Mouse (Mus musculus) cerebellum, adult 9-10 months (tissue): ENCODE results near the gene Tusc2.

ENCODE experiments used
- DNase-seq: peaks from one replicate; pipeline ENCODE4 v3.0.0; 2022

The Tusc2 gene

DNA sequence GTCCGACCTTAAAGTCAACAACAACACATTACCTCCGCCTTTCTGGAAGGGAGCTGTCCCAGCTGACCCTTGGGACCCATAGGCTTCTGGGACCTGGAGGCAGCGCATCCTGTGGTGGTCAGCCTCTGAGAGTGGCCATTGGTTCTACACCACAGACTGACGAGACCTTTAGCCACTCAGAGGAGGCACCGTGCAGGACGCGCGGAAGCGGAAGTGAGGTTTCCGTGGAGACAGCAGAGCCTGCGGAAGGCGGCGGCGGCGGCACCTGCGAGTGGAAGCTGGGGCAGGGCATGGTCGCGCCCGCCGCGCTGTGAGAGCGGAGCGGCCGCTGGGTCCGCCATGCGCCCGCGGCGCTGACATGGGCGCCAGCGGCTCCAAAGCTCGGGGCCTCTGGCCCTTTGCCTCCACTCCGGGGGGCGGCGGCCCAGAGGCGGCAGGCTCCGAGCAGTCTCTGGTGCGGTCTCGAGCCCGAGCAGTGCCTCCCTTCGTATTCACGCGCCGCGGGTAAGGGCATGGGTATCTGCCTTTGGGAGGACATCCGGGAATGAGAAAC is at the start of gene Tusc2:
Gene Tusc2 (plus strand): TSS at position 227 of the 553 bp plus-strand sequence.
- DNase-seq: peak; percentile 95

DNA sequence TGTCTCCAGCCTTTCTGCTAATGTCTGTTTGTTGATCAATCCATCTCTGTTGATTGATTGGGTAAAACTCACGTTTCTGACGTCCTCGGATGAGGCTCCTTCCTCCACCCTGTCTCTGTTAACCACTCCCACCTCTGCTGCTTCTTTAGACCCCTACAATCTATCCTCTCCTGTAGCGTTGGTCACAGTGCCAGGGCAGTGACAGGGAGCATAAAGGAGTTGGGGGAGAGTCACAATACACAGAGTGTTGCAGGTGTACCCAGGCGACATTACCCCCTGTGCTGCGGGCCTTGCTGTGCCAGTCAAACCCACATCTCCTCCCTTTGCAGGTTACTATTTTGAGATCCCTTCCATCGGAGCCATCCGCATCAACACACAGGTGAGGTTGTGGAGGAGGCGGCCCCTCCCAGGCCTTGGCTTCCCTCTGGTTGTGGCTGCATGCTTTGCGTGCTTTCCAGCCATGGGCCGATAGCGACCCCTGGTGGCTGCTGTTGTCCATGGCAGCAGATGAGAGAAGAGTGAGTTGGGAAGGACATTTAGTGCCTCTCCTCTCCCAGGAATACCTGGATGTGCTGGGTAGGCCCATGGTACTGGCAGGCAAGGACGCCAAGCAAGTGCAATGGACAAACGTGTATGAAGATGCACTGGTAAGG is 48.6 kb upstream of the Tusc2 start:
- peak; percentile 92 for DNase-seq

DNA sequence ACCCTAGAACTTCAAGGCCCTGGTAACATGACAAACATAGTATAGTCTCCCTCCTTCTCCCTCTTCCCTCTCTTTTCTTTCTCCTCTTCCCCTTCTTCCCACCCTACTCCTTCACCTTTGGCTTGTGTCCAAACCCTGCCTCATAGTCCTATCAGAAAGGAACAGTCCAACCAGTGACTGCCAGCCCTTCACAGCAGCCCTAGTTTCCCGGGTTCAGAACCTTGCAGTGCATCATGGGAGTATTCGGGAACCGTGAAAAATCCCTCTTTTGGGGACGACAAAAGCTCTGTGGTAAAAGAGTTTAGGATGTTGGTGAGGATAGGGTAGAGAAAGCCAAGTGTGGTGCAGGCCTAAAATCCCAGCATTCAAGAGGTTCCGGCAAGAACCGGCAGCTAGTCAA is 42.7 kb upstream of the Tusc2 start:
- DNase-seq: no peak

DNA sequence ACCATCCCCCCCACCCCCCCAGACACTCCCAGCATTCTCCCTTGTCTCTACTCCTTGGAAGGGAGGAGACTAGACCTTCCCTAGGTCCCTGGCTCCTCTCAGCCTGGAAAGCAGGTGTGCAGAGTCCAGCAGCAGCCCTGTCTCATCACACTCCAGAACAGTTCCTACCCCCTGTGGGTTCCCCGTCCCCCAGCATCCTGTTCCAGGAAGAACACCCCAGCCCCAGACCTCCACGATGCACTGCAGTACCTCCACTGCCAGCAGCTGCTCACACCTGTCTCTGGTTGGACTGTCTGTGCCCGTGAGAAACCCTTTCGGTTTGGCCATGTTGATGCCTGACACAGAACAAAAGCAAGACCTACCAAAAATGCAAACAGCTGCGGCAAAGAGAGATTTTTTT is 41.9 kb upstream of the Tusc2 start:
- DNase-seq: no peak

DNA sequence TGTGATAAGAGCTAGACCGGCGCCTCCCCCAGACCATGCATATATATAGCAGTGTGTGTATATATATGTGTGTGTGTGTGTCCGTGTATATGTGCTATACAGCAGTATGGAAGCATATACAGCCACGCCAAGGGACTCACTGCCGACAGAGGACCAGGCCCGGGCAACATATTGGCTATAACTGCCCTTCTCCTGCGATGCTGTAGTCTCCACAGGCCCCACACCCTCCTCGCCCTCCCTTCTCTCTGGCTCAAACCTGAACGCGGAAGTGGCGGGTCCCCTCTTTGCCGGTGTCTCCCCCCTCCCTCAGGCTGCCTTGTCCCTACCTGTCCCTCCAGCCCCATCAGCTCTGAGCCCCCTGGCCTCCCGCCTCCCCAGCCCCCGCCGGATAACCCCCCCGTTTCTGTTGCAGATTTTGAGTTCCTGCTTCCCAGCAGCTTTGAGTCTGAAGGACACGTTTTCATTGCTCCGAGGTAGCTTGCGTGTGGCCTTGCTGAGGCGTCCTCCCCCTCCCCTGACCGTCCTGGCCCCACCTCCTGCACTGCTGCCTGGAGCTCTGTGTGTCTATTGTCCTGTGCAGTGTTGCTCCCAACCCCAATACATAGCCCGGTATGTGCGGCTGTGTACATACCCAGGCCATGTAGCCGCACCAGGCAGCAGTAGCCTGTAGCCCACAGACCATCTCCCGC is 41.2 kb upstream of the Tusc2 start:
- no peak for DNase-seq

DNA sequence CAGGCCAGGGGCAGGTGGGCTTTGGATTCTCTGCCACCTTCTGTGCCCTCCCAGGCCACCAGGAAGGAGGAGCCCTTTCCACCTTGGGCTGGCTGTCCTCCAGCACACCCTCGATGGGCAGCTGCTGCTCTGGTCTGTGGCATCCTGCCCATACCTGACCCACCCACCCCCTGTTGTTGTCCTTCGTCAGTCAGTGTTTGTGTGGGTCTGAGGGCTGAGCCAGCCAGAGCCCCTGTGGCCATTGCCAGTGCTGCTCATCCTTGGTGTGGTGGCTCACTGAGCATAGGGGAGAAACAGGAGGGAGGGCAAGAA is 40.7 kb upstream of the Tusc2 start:
- DNase-seq: no peak

DNA sequence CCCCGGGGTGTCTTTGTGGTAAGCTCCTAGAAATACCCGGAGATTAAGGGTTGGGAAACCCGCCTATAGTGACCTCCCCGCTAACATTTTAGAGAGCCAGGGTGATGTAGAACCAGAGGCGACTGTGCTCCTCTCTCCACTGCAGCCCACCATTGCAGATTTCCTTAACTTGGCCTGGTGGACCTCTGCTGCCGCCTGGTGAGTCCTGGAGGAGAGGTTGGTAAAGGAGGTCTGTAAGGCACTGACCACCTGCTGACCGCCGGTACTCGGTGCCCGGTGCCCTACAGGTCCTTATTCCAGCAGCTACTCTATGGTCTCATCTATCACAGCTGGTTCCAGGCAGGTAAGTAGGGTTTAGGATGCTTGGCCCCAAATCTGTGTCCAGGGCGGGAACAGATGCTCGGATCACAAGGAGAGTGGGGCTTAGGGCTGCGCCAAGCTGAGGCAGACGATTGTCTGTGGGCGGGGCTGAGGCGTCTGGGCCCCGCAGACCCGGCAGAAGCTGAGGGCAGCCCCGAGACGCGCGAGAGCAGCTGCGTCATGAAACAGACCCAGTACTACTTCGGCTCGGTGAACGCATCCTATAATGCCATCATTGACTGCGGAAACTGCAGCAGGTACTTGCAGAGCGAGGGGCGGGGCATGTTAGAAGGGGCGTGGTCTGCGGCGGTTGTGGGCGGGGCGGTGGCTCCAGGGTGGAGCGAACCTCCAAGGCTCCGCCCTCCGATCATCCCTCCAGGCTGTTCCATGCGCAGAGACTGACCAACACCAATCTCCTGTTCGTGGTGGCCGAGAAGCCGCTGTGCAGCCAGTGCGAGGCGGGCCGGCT is 36.6 kb upstream of the Tusc2 start:
- no peak for DNase-seq

DNA sequence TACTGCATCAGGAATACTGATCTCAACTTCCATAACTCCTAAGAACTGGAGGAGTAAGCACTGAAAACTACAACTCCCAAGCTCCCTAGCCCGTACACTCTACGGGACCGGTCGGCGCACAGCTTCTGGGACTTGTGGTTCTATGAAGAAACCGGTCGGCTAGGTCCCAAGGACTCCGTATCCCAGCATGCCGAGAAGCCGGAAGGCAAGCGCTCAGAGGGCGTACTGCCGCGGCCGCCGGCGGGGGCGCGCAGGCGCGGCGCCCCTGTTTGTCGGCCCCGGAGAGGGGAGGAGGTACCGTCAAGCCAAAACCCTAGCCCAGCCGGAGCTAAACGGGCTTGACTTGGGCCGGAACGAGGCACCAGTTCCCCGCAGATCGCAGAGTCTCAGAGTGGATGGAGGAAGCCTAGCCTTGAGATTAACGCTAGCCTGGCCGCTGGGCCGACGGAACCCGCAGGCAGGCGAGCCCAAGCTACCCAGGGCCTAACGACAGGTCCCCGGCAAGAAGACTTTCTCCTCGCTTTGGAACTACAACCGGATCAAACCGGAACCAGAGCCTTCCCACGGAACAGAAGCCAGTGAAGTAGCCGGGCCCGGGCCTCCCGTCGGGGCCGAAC is 29.2 kb upstream of the Tusc2 start, which contains the start of gene Tmem115:
Gene Tmem115 (plus strand): TSS at position 155 of the 617 bp plus-strand sequence.
- DNase-seq: peak; percentile 96

DNA sequence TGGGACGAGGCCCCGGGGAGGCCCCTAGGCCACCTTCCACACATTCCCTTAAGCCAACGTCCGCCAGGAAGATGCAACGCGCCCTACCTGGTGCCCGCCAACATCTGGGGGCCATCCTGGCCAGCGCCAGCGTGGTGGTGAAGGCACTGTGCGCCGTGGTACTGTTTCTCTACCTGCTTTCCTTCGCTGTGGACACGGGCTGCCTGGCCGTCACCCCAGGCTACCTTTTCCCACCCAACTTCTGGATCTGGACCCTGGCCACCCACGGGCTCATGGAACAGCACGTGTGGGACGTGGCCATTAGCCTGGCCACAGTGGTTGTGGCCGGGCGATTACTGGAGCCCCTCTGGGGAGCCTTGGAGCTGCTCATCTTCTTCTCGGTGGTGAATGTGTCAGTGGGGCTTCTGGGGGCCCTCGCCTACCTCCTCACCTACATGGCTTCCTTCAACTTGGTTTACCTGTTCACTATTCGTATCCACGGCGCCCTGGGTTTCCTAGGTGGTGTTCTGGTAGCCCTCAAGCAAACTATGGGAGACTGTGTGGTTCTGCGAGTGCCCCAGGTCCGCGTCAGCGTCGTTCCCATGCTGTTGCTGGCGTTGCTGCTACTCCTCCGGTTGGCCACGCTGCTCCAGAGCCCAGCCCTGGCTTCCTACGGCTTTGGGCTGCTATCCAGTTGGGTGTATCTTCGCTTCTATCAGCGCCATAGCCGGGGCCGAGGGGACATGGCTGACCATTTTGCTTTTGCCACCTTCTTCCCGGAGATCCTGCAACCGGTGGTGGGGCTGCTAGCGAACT is 28.4 kb upstream of the Tusc2 start:
- peak; percentile 65 for DNase-seq

DNA sequence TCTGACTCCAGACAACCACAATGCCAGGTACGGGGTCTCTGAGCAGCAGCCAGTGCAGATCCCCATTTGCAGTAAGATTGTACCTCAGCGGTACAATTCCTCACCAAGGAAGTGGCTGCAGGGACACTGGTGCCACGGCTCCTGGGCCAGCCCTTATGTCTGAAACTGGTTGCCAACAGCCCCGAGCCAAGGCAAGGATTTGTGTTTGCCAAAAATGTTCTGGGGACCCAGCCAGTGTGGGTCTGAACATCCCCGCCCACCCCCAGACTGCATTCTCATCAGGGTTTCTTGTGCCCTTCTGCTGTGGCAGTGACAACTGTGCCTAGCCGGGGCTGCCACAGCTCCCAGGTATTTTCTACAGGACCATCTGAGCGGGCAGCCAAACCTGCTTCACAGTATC is 24.8 kb upstream of the Tusc2 start:
- DNase-seq: no peak

DNA sequence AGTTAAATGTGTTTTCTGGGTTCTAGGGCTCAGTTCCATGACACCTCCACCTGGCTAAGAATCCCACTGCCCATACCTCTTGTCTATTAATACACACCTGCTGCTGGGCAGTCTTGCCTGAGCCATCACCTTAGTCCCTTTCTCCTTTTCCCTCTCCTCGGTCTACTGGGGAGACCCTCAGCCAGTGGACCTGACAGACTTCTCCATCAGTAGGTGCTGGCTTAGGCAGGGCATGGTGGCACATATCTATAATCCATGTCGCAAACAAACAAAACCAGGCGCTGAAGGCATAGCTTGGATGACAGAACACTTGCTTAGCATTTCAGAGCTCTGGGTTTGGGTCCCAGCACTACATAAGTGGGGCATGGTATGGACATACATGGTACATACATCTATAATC is 24.3 kb upstream of the Tusc2 start:
- DNase-seq: no peak

DNA sequence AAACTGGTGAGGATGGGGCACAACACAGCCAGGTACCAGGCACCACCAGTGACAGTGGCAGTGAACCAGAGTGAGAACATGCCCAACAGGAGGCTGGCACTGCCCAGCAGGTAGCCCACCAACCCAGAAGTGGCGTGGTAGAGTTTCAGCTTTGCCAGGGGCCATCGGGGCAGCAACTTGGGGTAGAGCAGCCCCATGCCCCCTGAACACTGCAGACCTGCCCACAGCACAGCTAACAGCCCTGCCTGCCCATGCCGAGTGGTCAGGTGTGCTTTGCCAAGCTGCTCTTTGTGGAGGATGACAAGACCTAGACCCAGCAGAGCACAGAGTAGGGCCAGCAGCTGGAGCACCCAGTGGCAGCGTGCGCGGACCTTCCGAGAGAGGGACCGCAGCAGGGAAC is 23.1 kb upstream of the Tusc2 start:
- no peak for DNase-seq

DNA sequence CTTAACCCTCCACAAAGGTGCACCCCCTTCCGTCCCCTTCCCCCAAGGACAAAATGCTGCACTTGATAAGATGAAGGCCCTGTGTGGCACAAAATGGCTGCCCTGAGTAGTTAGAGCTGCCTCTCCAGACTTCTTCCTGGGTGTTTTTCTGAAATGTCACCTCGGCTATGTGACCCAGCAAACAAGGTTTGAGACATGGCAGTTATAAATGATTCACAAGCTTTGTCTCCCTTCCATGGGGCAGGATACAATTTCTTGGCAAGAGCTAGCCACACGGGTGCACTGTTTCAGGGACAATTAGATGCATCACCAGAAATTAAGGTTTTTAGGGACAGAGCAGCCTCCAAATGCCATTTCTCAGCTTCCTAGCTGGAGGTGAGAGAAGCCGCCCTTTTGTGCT is 22.6 kb upstream of the Tusc2 start:
- DNase-seq: no peak

DNA sequence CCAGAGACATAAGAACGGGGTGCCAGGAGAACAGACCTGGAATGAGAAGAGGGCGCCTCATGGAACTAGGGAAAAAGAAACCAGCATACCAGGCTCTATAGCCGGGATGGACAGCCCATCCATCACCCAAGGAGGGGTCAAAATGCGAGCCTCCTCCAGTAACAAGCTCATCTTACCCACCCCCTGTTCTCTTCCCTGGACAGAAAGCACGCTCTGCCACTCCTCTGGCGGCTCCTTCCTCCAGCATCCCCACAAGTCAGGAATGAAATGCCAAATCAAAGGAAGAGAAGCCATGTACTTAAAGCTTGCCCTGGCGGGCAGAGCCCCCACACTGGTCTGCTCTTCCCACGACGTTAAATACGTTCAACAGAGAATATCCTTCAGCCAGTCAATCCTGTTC is 22.1 kb upstream of the Tusc2 start:
- no peak for DNase-seq

DNA sequence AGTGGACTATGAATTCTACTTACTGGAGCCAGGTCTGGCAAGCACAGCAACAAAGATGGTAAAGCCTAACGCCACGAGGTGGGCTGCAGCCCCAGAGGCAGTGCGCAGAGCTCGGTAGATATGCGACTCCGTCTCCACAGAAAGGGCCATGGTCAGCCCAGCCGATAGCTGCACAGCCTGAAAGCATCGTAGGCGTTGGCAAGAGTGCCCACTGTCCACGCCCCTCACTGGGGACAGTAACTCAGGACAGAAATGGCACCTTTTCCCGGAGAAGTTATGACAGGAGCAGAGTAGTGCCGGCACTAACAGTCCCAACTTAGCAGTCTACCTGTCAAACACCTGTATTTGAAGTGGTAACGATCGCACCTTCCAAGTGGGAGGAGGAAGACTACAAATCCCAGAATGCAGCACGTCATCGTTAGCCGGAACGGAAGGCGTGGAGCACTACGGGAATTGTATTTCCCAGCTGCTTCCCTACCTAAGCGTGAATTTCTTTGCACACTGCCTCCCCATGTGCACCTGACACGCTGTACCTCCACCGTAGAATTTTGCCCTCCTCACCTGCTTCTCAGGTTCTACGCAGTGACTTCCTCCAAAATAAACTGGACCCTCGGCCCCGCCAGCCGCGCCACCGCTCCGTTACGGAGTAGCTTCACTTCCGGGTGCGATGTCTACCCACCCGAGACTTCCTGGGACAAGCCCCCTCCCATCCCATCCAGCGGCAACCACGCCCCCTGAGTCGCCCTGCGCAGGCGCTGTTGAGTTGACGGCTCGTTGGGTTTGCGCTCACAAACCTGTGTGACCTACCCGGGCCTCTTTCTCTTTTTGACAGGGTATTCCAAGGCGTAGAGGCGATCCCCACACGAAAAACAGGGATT is 21.3 kb upstream of the Tusc2 start, which contains the start of the genes Cyb561d2 and Nprl2:
Gene Cyb561d2 (minus strand): TSS at position 720 of the 878 bp plus-strand sequence.
Gene Nprl2 (plus strand): TSS at position 753 of the 878 bp plus-strand sequence.
- DNase-seq: peak; percentile 94

DNA sequence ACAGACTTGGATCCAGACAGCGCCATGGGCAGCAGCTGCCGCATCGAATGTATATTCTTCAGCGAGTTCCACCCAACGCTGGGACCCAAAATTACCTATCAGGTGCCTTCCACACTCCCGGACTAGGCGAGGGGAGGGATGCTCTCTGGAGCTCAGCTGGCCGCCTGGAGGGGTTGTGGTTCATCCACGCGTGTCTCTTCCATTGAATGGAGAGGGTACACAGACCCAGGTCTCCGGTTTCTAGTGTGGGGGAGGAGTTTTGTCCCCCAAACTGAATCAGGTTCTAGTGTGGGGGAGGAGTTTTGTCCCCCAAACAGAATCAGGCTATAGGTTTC is 20.7 kb upstream of the Tusc2 start:
- no peak for DNase-seq

DNA sequence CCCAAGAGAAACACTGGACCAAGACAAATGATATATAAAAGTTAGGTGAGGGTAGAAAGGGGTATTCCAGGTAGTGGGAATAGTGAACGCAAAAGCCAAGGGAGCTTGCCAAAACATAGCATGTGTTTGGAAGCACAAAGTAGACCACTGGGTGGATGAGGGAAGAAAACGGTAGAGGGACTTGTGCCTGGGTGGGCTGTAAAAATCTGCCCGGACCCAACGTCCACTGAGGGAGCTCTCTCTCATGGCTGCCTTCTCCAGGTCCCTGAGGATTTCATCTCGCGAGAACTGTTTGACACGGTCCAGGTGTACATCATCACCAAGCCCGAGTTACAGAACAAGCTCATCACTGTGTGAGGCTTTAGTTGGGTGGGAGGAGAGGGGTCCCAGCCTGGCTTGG is 20.3 kb upstream of the Tusc2 start:
- DNase-seq: peak; percentile 63

DNA sequence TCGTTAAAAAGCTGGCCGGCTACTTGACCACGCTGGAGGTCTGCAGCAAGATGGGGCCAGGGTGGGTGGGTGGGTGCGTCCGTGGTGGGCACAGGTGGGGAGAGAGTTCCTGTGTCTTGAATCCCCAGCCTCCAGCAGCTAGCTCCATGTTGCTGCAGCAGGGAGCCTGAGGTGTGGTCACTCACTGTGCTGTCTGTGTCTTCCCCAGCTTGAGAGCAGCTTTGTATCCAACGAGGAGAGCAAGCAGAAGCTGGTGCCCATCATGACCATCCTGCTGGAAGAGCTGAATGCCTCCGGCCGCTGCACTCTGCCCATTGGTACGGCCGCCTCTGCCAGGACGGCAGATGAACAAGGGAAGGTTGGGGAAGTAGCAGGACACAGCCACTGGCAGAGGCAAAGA is 19.8 kb upstream of the Tusc2 start:
- DNase-seq: no peak

DNA sequence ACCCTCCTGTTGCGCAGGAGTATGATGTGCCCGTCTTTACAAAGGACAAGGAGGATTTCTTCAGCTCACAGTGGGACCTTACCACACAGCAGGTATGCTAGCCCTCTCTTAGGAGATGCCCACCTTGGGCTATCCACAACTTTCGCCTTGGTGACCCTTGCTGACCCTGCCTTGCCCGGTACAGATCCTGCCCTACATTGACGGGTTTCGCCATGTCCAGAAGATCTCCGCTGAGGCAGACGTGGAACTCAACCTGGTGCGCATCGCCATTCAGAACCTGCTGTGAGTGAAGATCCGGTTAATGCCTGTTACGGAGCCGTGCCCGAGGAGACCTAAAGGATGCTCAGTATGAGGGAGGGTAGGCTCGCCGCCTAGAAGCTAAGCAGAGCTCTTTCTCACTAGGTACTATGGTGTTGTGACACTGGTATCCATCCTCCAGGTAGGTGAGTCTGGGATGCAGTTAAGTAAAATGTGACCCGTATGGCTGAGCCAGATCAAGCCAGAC is 18.8 kb upstream of the Tusc2 start:
- peak; percentile 59 for DNase-seq

DNA sequence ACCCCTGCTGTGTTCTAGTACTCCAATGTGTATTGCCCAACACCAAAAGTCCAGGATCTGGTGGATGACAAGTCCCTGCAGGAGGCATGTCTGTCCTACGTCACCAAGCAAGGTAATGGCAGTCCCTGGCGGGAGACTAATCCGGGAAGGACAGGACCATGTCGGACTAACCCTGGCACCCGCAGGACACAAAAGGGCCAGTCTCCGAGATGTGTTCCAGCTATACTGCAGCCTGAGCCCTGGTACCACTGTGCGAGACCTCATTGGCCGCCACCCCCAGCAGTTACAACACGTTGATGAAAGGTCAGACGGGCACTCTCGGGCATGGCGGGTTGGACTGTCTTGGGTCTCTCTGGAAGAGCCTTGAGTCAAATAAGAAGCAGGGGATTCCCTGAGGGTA is 18.3 kb upstream of the Tusc2 start:
- peak; percentile 63 for DNase-seq

DNA sequence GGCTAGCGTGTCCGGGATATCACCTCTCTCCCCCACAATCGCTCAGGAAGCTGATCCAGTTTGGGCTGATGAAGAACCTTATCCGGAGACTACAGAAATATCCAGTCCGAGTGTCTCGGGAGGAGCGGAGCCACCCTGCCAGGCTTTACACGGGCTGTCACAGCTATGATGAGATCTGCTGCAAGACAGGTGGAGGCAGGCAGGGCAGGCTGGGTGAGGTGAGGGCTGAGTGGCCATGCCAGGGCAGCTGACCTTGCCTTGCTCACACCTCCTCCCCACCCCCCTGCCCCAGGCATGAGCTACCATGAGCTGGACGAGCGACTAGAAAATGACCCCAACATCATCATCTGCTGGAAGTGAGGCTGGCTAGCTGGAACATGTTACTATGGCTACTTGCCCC is 17.9 kb upstream of the Tusc2 start:
- no peak for DNase-seq
